Mouse (Mus musculus): ENCODE measurements around the gene Icosl.
A peak's percentile ranks its signal among the peaks of the same experiment; 100 is the strongest.
"Not testable (repeated sequence)": the region's sequence is repeated elsewhere in the genome, so short reads cannot be mapped to it uniquely, and the experiment has no call there.

Gene Icosl

GRCm38 (mm10) chr10:78069101-78070011 lies at the start of gene Icosl:
TSS of gene Icosl (plus strand) at chr10:78069302.
- peak; percentile 87 for DNase-seq (ENCODE audit: low read depth, low spot score)

GRCm38 (mm10) chr10:78019984-78020383 lies 49.1 kb upstream of the Icosl start:
- not testable (repeated sequence) for DNase-seq (ENCODE audit: low read depth, low spot score)

- peak; percentile 66 for DNase-seq (ENCODE audit: low read depth, low spot score)
These were observed 43.6 kb upstream of the Icosl start for GRCm38 (mm10) chr10:78025453-78025852.

GRCm38 (mm10) chr10:78028129-78028528 lies 41.0 kb upstream of the Icosl start:
- peak; percentile 85 for DNase-seq (ENCODE audit: low read depth, low spot score)

- DNase-seq (ENCODE audit: low read depth, low spot score): no peak
These were observed 40.0 kb upstream of the Icosl start for GRCm38 (mm10) chr10:78029080-78029479.

GRCm38 (mm10) chr10:78031987-78032386 lies 37.1 kb upstream of the Icosl start:
- no peak for DNase-seq (ENCODE audit: low read depth, low spot score)

- no peak for DNase-seq (ENCODE audit: low read depth, low spot score)
These were observed 32.0 kb upstream of the Icosl start for GRCm38 (mm10) chr10:78037139-78037538.

GRCm38 (mm10) chr10:78041647-78042046 lies 27.5 kb upstream of the Icosl start, which contains the start of gene Dnmt3l:
TSS of gene Dnmt3l (plus strand) at chr10:78041947.
- DNase-seq (ENCODE audit: low read depth, low spot score): no peak

GRCm38 (mm10) chr10:78042096-78042495 lies 27.0 kb upstream of the Icosl start:
- no peak for DNase-seq (ENCODE audit: low read depth, low spot score)

GRCm38 (mm10) chr10:78042697-78043405 lies 26.3 kb upstream of the Icosl start:
- no peak for DNase-seq (ENCODE audit: low read depth, low spot score)

- DNase-seq (ENCODE audit: low read depth, low spot score): peak; percentile 59
These were observed 25.7 kb upstream of the Icosl start, which contains the start of gene Aire for GRCm38 (mm10) chr10:78043406-78043836. TSS of gene Aire (minus strand) at chr10:78043610.

- DNase-seq (ENCODE audit: low read depth, low spot score): no peak
These were observed 24.6 kb upstream of the Icosl start for GRCm38 (mm10) chr10:78044531-78044930.

- DNase-seq (ENCODE audit: low read depth, low spot score): peak; percentile 34
These were observed 22.7 kb upstream of the Icosl start for GRCm38 (mm10) chr10:78046388-78046787.

GRCm38 (mm10) chr10:78048061-78048730 lies 20.9 kb upstream of the Icosl start:
- no peak for DNase-seq (ENCODE audit: low read depth, low spot score)

- DNase-seq (ENCODE audit: low read depth, low spot score): no peak
These were observed 19.5 kb upstream of the Icosl start for GRCm38 (mm10) chr10:78049519-78050035.

GRCm38 (mm10) chr10:78054633-78055565 lies 14.2 kb upstream of the Icosl start:
- no peak for DNase-seq (ENCODE audit: low read depth, low spot score)

- DNase-seq (ENCODE audit: low read depth, low spot score): no peak
These were observed 12.0 kb upstream of the Icosl start for GRCm38 (mm10) chr10:78057056-78057455.

GRCm38 (mm10) chr10:78063122-78063521 lies 6.0 kb upstream of the Icosl start:
- DNase-seq (ENCODE audit: low read depth, low spot score): peak; percentile 65

- peak; percentile 75 for DNase-seq (ENCODE audit: low read depth, low spot score)
These were observed 1.9 kb upstream of the Icosl start for GRCm38 (mm10) chr10:78067226-78067625.

GRCm38 (mm10) chr10:78068541-78068940 lies 561 bp upstream of the Icosl start:
- no peak for DNase-seq (ENCODE audit: low read depth, low spot score)
